Mouse (Mus musculus) liver, adult 2 months (tissue): ENCODE measurements around the gene Notch3. TPM values are rescaled to one million over a fixed set of nuclear protein-coding genes. Genes with fewer than 3 reads are reported as not detected.

Source experiments
- DNase-seq: peaks from one replicate; pipeline ENCODE4 v3.0.0-alpha.2; 2011; ENCODE audit warnings: low read depth, low spot score; ENCODE audit errors: extremely low read depth
- H3K27ac ChIP-seq: fragments of 200-500 bp; replicated peaks from 2 replicates; pipeline ENCODE4 v1.5.1; 2012; ENCODE audit warnings: low read depth, mild to moderate bottlenecking, control low read depth, inconsistent platforms, low read length; ENCODE audit not compliant: insufficient read depth
- H3K27me3 ChIP-seq: fragments of 200-500 bp; 2 replicates; pipeline ENCODE4 v1.6.1; 2012; ENCODE audit warnings: mild to moderate bottlenecking, moderate library complexity, low read length, inconsistent platforms; ENCODE audit not compliant: control insufficient read depth, insufficient read depth
- H3K36me3 ChIP-seq: fragments of 200-500 bp; 2 replicates; pipeline ENCODE4 v1.6.1; 2012; ENCODE audit warnings: low read length, inconsistent platforms; ENCODE audit not compliant: control insufficient read depth, insufficient read depth
- H3K4me1 ChIP-seq: fragments of 200-500 bp; 2 replicates; pipeline ENCODE4 v1.6.1; 2011; ENCODE audit warnings: low read length; ENCODE audit not compliant: control insufficient read depth, insufficient read depth
- H3K4me3 ChIP-seq: fragments of 200-500 bp; 2 replicates; pipeline ENCODE4 v1.5.1; 2011; ENCODE audit warnings: low read depth, mild to moderate bottlenecking, control low read depth, low read length, moderate library complexity; ENCODE audit not compliant: insufficient read depth
- H3K79me2 ChIP-seq: fragments of 200-500 bp; 2 replicates; pipeline ENCODE4 v1.6.1; 2012; ENCODE audit warnings: inconsistent platforms, mild to moderate bottlenecking, low read length, moderate library complexity; ENCODE audit not compliant: control insufficient read depth, insufficient read depth
- H3K9ac ChIP-seq: fragments of 200-500 bp; 2 replicates; pipeline ENCODE4 v1.6.1; 2012; ENCODE audit warnings: low read depth, mild to moderate bottlenecking, control low read depth, inconsistent platforms, low read length
- CTCF ChIP-seq: fragments of 200-500 bp; IDR thresholded peaks from 2 replicates; pipeline ENCODE4 v1.5.1; 2011; ENCODE audit warnings: low read depth, low read length, control low read depth
- POLR2A ChIP-seq: fragments of 200-500 bp; IDR thresholded peaks from 2 replicates; pipeline ENCODE4 v1.6.1; 2011; ENCODE audit warnings: low read length, control low read depth; ENCODE audit not compliant: insufficient read depth; ENCODE audit errors: extremely low read depth
- WGBS: fragments of 180-500 bp; shearing (Covaris S2); methylation state at CpG from one replicate; pipeline ENCODE4 v1.1.7; 2018; 5-methylcytosine and 5-hydroxymethylcytosine counted together
- polyA plus RNA-seq: library from polyadenylated mRNA; depleted of rRNA; stranded (reverse); fragments of >200 nt; gene quantifications from 2 replicates; pipeline ENCODE4 v1.2.3, GENCODE M21; 2012
- total RNA-seq: library from RNA; depleted of rRNA; stranded (reverse); fragments of >200 nt; gene quantifications from 2 replicates; pipeline ENCODE4 v1.2.3, GENCODE M21; 2014

Gene Notch3
- total and polyA plus RNA-seq, 2 experiments, result 0.55 to 1.3 TPM

GRCm38 (mm10) chr17:32165266-32165802 lies 1.3 kb downstream of the Notch3 start:
- H3K79me2 ChIP-seq, result no peaks in the 10 kb centered on the region
- H3K4me3 ChIP-seq, result no peak overlapping the region
- no peak overlapping the region for H3K9ac ChIP-seq
- peaks cover 13% of the 10 kb centered on the region; the same call in 1 of the 2 replicates for H3K27me3 ChIP-seq
- TF ChIP-seq POLR2A (no peak), CTCF (no peak)
- H3K36me3 ChIP-seq, result no peaks in the 10 kb centered on the region
- H3K27ac ChIP-seq, result no peak overlapping the region
- WGBS, result 30% methylated on average over 9 of the region's 9 CpGs
- no peak for DNase-seq
- no peaks in the 10 kb centered on the region; the same call in 1 of the 2 replicates for H3K4me1 ChIP-seq

DNA sequence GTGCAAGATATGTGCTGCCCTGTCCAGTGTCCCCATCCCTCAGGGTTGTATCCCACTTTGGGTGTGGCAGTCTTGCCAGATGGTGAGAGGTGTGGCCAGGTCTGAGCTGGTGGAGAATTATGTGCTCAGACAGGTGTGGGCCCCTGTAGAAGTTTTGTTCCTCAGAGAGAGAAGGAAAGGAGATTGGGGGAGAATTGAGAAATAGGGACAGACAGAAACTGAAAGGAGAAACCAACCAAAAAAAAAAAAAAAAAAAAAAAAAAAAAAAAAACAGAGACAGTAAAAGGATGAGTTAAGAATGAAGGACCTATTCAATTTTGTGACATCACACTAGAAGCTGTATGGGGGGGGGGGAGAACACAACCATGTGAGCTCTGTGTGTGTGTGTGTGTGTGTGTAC lies 1.9 kb downstream of the Notch3 start:
- Histone ChIP-seq H3K4me3 (no peak overlapping the region), H3K79me2 (no peaks in the 10 kb centered on the region), H3K27me3 (peaks cover 13% of the 10 kb centered on the region; the same call in 1 of the 2 replicates), H3K27ac (no peak overlapping the region), H3K36me3 (no peaks in the 10 kb centered on the region), H3K9ac (no peak overlapping the region), H3K4me1 (no peaks in the 10 kb centered on the region; the same call in 1 of the 2 replicates)
- TF ChIP-seq POLR2A (no peak), CTCF (no peak)
- no peak for DNase-seq

GRCm38 (mm10) chr17:32163910-32164650 lies 2.6 kb downstream of the Notch3 start:
- no peak for TF ChIP-seq POLR2A
- no peaks in the 10 kb centered on the region for H3K79me2 ChIP-seq
- H3K36me3 ChIP-seq, result no peaks in the 10 kb centered on the region
- DNase-seq, result no peak
- no peak overlapping the region for H3K4me3 ChIP-seq
- H3K9ac ChIP-seq, result no peak overlapping the region
- WGBS, result 71% methylated on average over 6 of the region's 6 CpGs
- H3K27ac ChIP-seq, result no peak overlapping the region
- H3K27me3 ChIP-seq, result peaks cover 13% of the 10 kb centered on the region; the same call in 1 of the 2 replicates
- H3K4me1 ChIP-seq, result no peaks in the 10 kb centered on the region; the same call in 1 of the 2 replicates

DNA sequence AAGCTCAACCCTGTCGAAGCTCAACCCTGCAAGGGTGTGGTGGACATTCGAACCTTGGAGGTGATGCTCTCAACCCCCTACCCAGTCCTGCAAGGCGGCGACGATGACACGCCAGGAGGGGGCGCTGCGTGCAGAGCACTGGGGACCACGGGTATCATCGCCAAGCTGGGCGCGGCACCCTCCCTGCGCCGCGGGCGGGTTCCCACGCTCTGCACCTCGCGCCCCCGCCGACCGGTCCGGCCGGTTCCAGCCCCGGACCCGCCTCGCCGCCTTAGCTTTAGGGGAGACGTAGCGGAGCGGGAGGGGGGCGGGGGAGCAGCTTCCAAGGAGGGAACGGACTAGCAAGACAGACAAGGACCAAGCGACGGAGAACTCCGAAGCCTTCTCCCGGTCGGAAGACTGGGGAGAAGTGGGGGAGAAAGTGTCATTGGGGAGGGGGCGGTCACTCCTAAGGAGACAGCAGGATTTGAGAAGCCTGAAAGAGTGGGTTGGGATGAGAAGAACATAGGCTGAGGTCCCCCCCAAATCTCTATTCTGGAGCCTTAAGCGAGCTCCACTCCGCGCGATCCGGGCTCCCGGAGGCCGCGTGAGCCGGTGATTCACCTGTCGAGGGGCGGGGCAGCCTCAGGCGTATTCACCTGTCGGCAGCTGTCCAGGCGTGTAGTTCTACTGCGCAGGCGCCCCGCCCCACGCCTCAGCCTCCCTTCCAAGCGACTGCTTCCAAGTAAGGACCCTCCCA lies 4.4 kb downstream of the Notch3 start:
- WGBS, result 4% methylated on average over 58 of the region's 58 CpGs
- H3K27me3 ChIP-seq, result peaks cover 13% of the 10 kb centered on the region; the same call in 1 of the 2 replicates
- H3K27ac ChIP-seq, result no peak overlapping the region
- peak overlapping the region; percentile 14; the same call in 1 of the 2 replicates for H3K4me3 ChIP-seq
- DNase-seq, result no peak
- no peaks in the 10 kb centered on the region for H3K79me2 ChIP-seq
- no peak overlapping the region for H3K9ac ChIP-seq
- H3K4me1 ChIP-seq, result no peaks in the 10 kb centered on the region; the same call in 1 of the 2 replicates
- TF ChIP-seq POLR2A, result no peak
- peak; percentile 74 for TF ChIP-seq CTCF
- no peaks in the 10 kb centered on the region for H3K36me3 ChIP-seq

DNA sequence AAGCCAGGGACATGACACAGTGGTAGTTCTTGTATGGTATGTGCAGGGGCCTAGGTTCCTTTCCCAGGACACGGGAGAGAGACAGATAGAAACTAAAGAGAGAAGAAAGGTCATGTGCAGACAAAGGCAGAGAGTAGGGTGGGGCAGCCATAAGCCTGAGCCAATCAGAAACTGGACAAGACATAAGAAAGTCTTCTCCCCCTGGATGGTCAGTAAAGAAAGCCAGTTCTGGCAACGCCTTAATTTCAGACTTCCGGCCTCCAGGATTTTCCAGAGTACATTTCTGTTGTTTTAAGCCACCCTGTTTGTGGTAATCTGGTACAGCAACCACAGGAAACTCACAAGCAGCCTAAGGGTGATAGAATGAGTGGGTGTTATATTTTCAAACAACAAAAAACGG lies 5.8 kb downstream of the Notch3 start:
- TF ChIP-seq POLR2A, result no peak
- TF ChIP-seq CTCF, result no peak
- no peak overlapping the region for H3K9ac ChIP-seq
- no peak for DNase-seq
- H3K27me3 ChIP-seq, result peaks cover 7% of the 10 kb centered on the region; the same call in 1 of the 2 replicates
- H3K27ac ChIP-seq, result no peak overlapping the region
- H3K36me3 ChIP-seq, result no peaks in the 10 kb centered on the region
- no peak overlapping the region for H3K4me3 ChIP-seq
- 78% methylated on average over 4 of the region's 4 CpGs for WGBS
- no peaks in the 10 kb centered on the region for H3K79me2 ChIP-seq
- no peaks in the 10 kb centered on the region for H3K4me1 ChIP-seq

DNA sequence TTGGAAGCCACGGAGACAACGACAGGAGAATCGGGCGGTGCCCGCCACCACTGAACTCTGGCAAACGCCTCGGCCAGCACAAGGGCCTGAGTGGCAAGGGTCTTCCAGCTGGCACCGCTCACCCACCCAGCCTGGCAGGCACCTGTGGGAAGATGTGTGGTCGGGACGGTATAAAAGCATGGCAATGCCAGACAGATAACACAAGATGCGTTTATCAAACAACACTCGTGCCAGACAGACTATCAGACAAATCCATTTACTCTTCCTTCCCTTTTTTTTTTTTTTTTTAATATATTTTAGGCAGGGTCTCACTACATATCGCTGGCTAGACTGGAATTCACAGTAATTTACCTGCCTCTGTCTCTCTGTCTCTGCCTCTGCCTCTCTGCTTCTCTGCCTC lies 7.8 kb downstream of the Notch3 start:
- no peaks in the 10 kb centered on the region for H3K79me2 ChIP-seq
- H3K36me3 ChIP-seq, result no peaks in the 10 kb centered on the region
- no peak for DNase-seq
- H3K4me1 ChIP-seq, result no peaks in the 10 kb centered on the region
- H3K4me3 ChIP-seq, result no peak overlapping the region
- H3K27me3 ChIP-seq, result peaks cover 7% of the 10 kb centered on the region; the same call in 1 of the 2 replicates
- no peak overlapping the region for H3K27ac ChIP-seq
- TF ChIP-seq CTCF (no peak), POLR2A (no peak)
- no peak overlapping the region for H3K9ac ChIP-seq
- WGBS, result 87% methylated on average over 13 of the region's 13 CpGs
